Mouse (Mus musculus) C2C12 (cell line): ENCODE measurements around the gene Hoxa9.

Source experiments
- CEBPB ChIP-seq: IDR thresholded peaks from one replicate; pipeline ENCODE4 v1.6.1; 2011; ENCODE audit warnings: low read depth, mild to moderate bottlenecking, control low read depth, moderate library complexity
- CTCF ChIP-seq: IDR thresholded peaks from one replicate; pipeline ENCODE4 v1.5.1; 2011; ENCODE audit not compliant: control insufficient read depth, insufficient read depth, insufficient read length
- MAX ChIP-seq: IDR thresholded peaks from one replicate; pipeline ENCODE4 v1.6.1; 2011; ENCODE audit warnings: mild to moderate bottlenecking, control low read depth
- MYOD1 ChIP-seq: IDR thresholded peaks from one replicate; pipeline ENCODE4 v1.6.1; 2011; ENCODE audit warnings: low read depth; ENCODE audit not compliant: control insufficient read depth, insufficient read length
- MYOG ChIP-seq: IDR thresholded peaks from one replicate; pipeline ENCODE4 v1.6.1; 2011; ENCODE audit not compliant: control insufficient read depth, insufficient read length; ENCODE audit errors: extremely low read depth
- USF1 ChIP-seq: IDR thresholded peaks from one replicate; pipeline ENCODE4 v1.6.1; 2011; ENCODE audit warnings: low read depth, mild to moderate bottlenecking, control low read depth, moderate library complexity

GRCm38 (mm10) chr6:52256956-52257355 lies 26.1 kb upstream of the Hoxa9 start:
- TF ChIP-seq CTCF, result peak; percentile 65
- no peak for TF ChIP-seq CEBPB
- TF ChIP-seq USF1, result no peak
- TF ChIP-seq MYOG, result no peak
- no peak for TF ChIP-seq MYOD1
- no peak for TF ChIP-seq MAX
